Mouse (Mus musculus) neural tube, embryonic 12.5 days (tissue): Measurements from ENCODE around the gene Tnfrsf13c. TPM values are rescaled to one million over a fixed set of nuclear protein-coding genes. Genes with fewer than 3 reads are reported as not detected.
A peak's percentile ranks its signal among the peaks of the same experiment; 100 is the strongest.

Experiments
- ATAC-seq: fragments of 200-750 bp; cut with Nextera tagmentation; 2 replicates; pipeline ENCODE4 v1.8.0; 2017; ENCODE audit warnings: low read depth, mild to moderate bottlenecking, moderate TSS enrichment, moderate library complexity; ENCODE audit not compliant: low FRiP score
- H3K27ac ChIP-seq: fragments of 300-500 bp; sonication (generic); 2 replicates; pipeline ENCODE4 v1.5.1; 2016
- H3K27me3 ChIP-seq: fragments of 300-500 bp; sonication (generic); replicated peaks from 2 replicates; pipeline ENCODE4 v1.6.1; 2016; ENCODE audit warnings: mild to moderate bottlenecking
- H3K36me3 ChIP-seq: fragments of 300-500 bp; sonication (generic); 2 replicates; pipeline ENCODE4 v1.6.1; 2016; ENCODE audit warnings: mild to moderate bottlenecking
- H3K4me1 ChIP-seq: fragments of 300-500 bp; sonication (generic); 2 replicates; pipeline ENCODE4 v1.6.1; 2016
- H3K4me2 ChIP-seq: fragments of 300-500 bp; sonication (generic); replicated peaks from 2 replicates; pipeline ENCODE4 v1.6.1; 2016; ENCODE audit warnings: mild to moderate bottlenecking
- H3K4me3 ChIP-seq: fragments of 300-500 bp; sonication (generic); 2 replicates; pipeline ENCODE4 v1.5.1; 2016
- H3K9ac ChIP-seq: fragments of 300-500 bp; sonication (generic); 2 replicates; pipeline ENCODE4 v1.6.1; 2016; ENCODE audit warnings: mild to moderate bottlenecking
- H3K9me3 ChIP-seq: fragments of 300-500 bp; sonication (generic); 2 replicates; pipeline ENCODE4 v1.6.1; 2016; ENCODE audit warnings: mild to moderate bottlenecking
- WGBS: fragments of 180-500 bp; shearing (Covaris S2); methylation state at CpG from one replicate; pipeline ENCODE4 v1.1.7; 2016; 5-methylcytosine and 5-hydroxymethylcytosine counted together
- polyA plus RNA-seq: library from polyadenylated mRNA; unstranded; fragments of >200 nt; fragmentation: Nextera tagmentation; extraction: Ambion mirVana; gene quantifications from 2 replicates; pipeline ENCODE4 v1.2.1, GENCODE M21; 2016

Tnfrsf13c gene
- polyA plus RNA-seq, result 0.10 and 0.22 TPM in 2 replicates

- 2% methylated on average over 44 of the region's 44 CpGs for WGBS
- H3K27me3 ChIP-seq, result peaks cover 31% of the 10 kb centered on the region; the same call in 1 of the 2 replicates
- H3K4me1 ChIP-seq, result peaks cover 14% of the 10 kb centered on the region
- H3K9ac ChIP-seq, result peak within 1 kb of the TSS; percentile 35
- H3K4me2 ChIP-seq, result peak within 1 kb of the TSS; percentile 72
- H3K27ac ChIP-seq, result no peak within 1 kb of the TSS
- no peaks in the 10 kb centered on the region for H3K36me3 ChIP-seq
- peak within 1 kb of the TSS; percentile 35 for H3K4me3 ChIP-seq
- H3K9me3 ChIP-seq, result no peaks in the 10 kb centered on the region
- ATAC-seq, result peak; percentile 51; the same call in 1 of the 2 replicates
These were observed at the start of gene Tnfrsf13c for GRCm38 (mm10) chr15:82223657-82224601. TSS of gene Tnfrsf13c (minus strand) at chr15:82224369.

DNA sequence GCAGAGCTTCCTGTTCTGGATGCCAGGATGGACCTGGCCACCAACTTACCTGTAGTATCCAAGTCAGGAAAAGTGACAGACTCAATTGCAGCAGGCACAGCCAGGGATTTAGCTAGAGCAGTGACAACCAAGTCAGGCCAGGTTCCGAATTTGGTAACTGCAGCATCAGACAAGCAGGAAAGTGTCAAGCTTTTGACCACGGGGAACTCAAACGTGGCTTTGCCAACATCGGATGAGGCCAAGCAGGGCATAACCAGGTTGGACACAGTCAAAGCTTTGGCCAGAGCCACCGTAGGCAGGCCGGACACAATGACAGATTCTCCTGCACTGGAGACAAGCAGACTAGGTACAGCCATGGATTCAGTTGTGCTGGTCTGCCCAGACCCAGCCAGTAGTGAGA lies 48.1 kb upstream of the Tnfrsf13c start:
- Histone ChIP-seq H3K36me3 (no peaks in the 10 kb centered on the region), H3K4me1 (peaks cover 48% of the 10 kb centered on the region), H3K27me3 (peaks cover 21% of the 10 kb centered on the region), H3K9ac (no peak overlapping the region), H3K9me3 (no peaks in the 10 kb centered on the region), H3K27ac (no peak overlapping the region), H3K4me3 (no peak overlapping the region), H3K4me2 (no peak overlapping the region)
- ATAC-seq, result no peak
- 90% methylated on average over 6 of the region's 6 CpGs for WGBS

DNA sequence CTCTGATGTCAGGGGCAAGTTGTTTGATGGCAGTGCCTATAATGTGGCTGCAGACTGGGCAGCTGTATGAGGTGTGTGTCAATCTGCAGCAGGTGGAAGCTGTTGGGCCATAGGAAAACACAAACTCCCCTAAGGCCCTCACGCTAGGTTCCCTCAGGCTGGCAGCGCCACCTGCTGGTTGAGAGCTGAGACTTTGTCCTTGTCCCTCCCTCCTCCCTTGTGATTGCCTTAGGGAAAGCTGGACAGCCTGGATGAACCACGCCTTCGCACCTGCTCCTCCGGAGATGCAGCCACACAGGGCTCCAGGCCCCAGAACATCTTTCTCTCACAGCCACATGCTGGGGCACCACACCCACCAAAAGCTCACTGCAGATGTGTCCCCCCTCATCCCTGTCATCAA lies 47.0 kb upstream of the Tnfrsf13c start:
- no peak overlapping the region for H3K4me2 ChIP-seq
- 4% methylated on average over 5 of the region's 5 CpGs for WGBS
- H3K4me1 ChIP-seq, result peaks cover 37% of the 10 kb centered on the region
- H3K27ac ChIP-seq, result no peak overlapping the region
- no peak for ATAC-seq
- no peak overlapping the region for H3K9ac ChIP-seq
- no peaks in the 10 kb centered on the region for H3K9me3 ChIP-seq
- peaks cover 21% of the 10 kb centered on the region for H3K27me3 ChIP-seq
- H3K4me3 ChIP-seq, result no peak overlapping the region
- H3K36me3 ChIP-seq, result no peaks in the 10 kb centered on the region

GRCm38 (mm10) chr15:82268783-82269182 lies 44.6 kb upstream of the Tnfrsf13c start:
- Histone ChIP-seq H3K36me3 (no peaks in the 10 kb centered on the region), H3K4me3 (no peak overlapping the region), H3K9ac (no peak overlapping the region), H3K9me3 (no peaks in the 10 kb centered on the region), H3K27ac (no peak overlapping the region), H3K4me2 (0 out of 2 replicates have a peak overlapping the region, but pooled peaks have one; percentile 6), H3K27me3 (peaks cover 16% of the 10 kb centered on the region), H3K4me1 (peaks cover 20% of the 10 kb centered on the region)
- 85% methylated on average over 9 of the region's 9 CpGs for WGBS
- no peak for ATAC-seq

- H3K9me3 ChIP-seq, result no peaks in the 10 kb centered on the region
- H3K9ac ChIP-seq, result 0 out of 2 replicates have a peak overlapping the region, but pooled peaks have one; percentile 6
- no peak for ATAC-seq
- H3K4me1 ChIP-seq, result peaks cover 20% of the 10 kb centered on the region
- H3K4me2 ChIP-seq, result no peak overlapping the region; the same call in 1 of the 2 replicates
- H3K27ac ChIP-seq, result no peak overlapping the region
- WGBS, result 9% methylated on average over 3 of the region's 3 CpGs
- H3K4me3 ChIP-seq, result no peak overlapping the region
- H3K27me3 ChIP-seq, result peaks cover 10% of the 10 kb centered on the region
- no peaks in the 10 kb centered on the region for H3K36me3 ChIP-seq
These were observed 44.0 kb upstream of the Tnfrsf13c start for GRCm38 (mm10) chr15:82268185-82268584.

DNA sequence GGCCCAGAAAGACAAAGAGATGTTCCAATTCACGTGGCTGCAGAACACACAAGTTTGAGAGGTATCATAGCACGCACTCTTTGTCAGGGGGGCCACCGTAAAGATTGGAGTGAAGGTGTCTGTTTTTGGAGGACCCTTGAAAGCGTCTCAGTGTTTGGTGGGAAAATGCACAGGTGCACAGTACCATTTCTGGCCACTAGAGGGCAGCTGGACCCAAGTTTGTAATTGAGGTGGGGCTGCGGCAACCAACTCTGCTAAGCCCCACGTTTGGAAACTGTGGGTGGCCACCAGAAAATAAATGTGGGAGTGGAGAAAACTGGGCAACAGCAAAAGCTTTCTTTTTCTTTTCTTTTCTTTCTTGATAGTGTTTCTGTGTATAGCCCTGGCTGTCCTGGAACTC lies 42.2 kb upstream of the Tnfrsf13c start:
- ATAC-seq, result no peak
- Histone ChIP-seq H3K36me3 (no peaks in the 10 kb centered on the region), H3K27me3 (no peaks in the 10 kb centered on the region), H3K4me3 (no peak overlapping the region), H3K9ac (no peak overlapping the region), H3K9me3 (no peaks in the 10 kb centered on the region), H3K4me1 (peaks cover 20% of the 10 kb centered on the region), H3K27ac (no peak overlapping the region), H3K4me2 (no peak overlapping the region)
- WGBS, result 15% methylated on average over 6 of the region's 6 CpGs

DNA sequence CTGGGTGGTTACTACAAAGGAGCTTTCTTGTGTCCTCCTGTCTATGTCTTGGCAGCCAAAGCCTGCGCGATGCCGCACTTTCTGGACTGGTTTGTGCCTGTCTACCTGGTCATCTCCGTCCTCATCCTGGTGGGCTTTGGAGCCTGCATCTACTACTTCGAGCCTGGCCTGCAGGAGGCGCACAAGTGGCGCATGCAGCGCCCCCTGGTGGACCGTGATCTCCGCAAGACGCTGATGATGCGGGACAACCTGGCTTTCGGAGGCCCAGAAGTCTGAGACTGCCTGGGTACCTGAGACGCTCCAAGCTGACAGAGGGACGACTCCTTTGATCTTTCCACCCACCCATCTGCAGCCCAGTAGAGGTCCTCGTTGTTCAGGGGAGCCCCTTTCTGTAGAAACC lies 35.3 kb upstream of the Tnfrsf13c start:
- 14% methylated on average over 16 of the region's 16 CpGs for WGBS
- peaks cover 21% of the 10 kb centered on the region for H3K4me1 ChIP-seq
- ATAC-seq, result no peak
- H3K27me3 ChIP-seq, result 0 out of 2 replicates have a peak, but pooled peaks cover 4% of the 10 kb centered on the region
- H3K4me2 ChIP-seq, result no peak overlapping the region
- no peak overlapping the region for H3K4me3 ChIP-seq
- H3K9me3 ChIP-seq, result no peaks in the 10 kb centered on the region
- no peak overlapping the region for H3K27ac ChIP-seq
- H3K36me3 ChIP-seq, result no peaks in the 10 kb centered on the region
- H3K9ac ChIP-seq, result no peak overlapping the region

DNA sequence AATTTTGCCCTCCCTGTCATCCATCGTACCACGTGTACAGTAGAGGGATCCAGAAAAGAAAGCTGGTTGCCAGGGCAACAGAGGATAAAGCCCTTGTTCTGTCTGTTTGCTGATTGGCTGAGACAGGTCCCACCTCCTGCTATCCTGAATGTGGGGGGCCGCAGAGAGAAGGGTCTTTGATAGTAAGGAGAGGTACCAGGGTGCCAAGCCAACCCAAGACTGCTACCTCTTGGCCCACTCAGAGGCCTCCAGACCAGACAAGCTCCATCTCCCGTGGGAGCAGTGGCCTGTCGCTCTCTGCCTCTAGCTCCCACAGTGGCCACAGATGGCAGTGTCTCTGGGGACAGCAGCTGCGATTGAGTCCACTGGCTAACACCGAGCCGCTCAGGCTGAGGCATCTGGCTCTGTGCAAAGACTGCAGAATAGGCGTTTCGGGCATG lies 31.8 kb upstream of the Tnfrsf13c start:
- ATAC-seq, result peak; percentile 84
- peak overlapping the region; percentile 31 for H3K4me3 ChIP-seq
- H3K9me3 ChIP-seq, result no peaks in the 10 kb centered on the region
- H3K4me2 ChIP-seq, result peak overlapping the region; percentile 54
- no peaks in the 10 kb centered on the region for H3K36me3 ChIP-seq
- peaks cover 21% of the 10 kb centered on the region for H3K4me1 ChIP-seq
- H3K9ac ChIP-seq, result peak overlapping the region; percentile 52
- 13% methylated on average over 10 of the region's 10 CpGs for WGBS
- 0 out of 2 replicates have a peak, but pooled peaks cover 4% of the 10 kb centered on the region for H3K27me3 ChIP-seq
- H3K27ac ChIP-seq, result peak overlapping the region; percentile 54; the same call in 1 of the 2 replicates

GRCm38 (mm10) chr15:82255248-82255647 lies 31.1 kb upstream of the Tnfrsf13c start:
- 43% methylated on average over 4 of the region's 4 CpGs for WGBS
- ATAC-seq, result 0 out of 2 replicates have a peak, but pooled peaks have one; percentile 7
- Histone ChIP-seq H3K9me3 (no peaks in the 10 kb centered on the region), H3K4me2 (peak overlapping the region; percentile 54; the same call in 1 of the 2 replicates), H3K9ac (no peak overlapping the region), H3K36me3 (no peaks in the 10 kb centered on the region), H3K4me3 (no peak overlapping the region), H3K27me3 (0 out of 2 replicates have a peak, but pooled peaks cover under 1% of the 10 kb centered on the region), H3K27ac (no peak overlapping the region), H3K4me1 (peaks cover 21% of the 10 kb centered on the region)

- no peak within 1 kb of the TSS for H3K4me2 ChIP-seq
- no peaks in the 10 kb centered on the region for H3K27me3 ChIP-seq
- H3K4me1 ChIP-seq, result peaks cover 21% of the 10 kb centered on the region
- ATAC-seq, result no peak
- no peak within 1 kb of the TSS for H3K9ac ChIP-seq
- no peak within 1 kb of the TSS for H3K4me3 ChIP-seq
- H3K36me3 ChIP-seq, result no peaks in the 10 kb centered on the region
- no peak within 1 kb of the TSS for H3K27ac ChIP-seq
- 88% methylated on average over 6 of the region's 6 CpGs for WGBS
- H3K9me3 ChIP-seq, result no peaks in the 10 kb centered on the region
These were observed 27.9 kb upstream of the Tnfrsf13c start, which contains the start of gene 1500009C09Rik for GRCm38 (mm10) chr15:82252097-82252496. TSS of gene 1500009C09Rik (plus strand) at chr15:82252397.

GRCm38 (mm10) chr15:82251579-82251978 lies 27.4 kb upstream of the Tnfrsf13c start:
- WGBS, result 99% methylated on average over 3 of the region's 3 CpGs

DNA sequence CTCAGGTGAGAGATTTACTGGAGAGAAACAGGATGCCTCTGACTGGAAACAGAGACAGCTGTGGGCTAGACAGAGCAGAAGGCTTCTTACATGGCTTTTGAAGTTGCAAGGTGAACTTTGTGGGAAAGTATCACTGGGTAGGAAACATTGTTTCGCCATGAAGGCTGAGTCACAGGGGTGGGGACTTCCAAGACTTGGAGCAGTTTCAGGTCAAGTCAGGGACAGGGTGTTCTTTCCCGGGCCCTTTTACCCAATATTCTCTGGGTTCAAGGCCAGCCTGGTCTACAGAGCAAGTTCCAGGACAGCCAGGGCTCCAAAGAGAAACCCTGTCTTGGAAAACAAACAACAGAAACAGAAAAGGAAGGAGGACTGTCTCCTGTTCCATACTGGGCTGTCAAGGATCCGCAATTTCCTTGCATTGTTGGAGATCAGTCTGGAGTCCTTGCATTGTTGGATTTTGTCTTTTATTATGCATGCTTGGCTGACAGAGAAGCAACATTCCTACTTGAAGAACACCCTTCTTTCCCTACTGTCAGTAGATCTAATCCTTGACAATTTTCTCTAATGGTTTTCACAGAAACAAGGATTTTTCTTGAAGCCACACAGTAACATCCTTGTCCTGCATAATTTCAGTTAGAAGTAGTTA lies 23.1 kb upstream of the Tnfrsf13c start:
- H3K9ac ChIP-seq, result no peak overlapping the region
- no peaks in the 10 kb centered on the region for H3K9me3 ChIP-seq
- H3K4me2 ChIP-seq, result no peak overlapping the region
- no peaks in the 10 kb centered on the region for H3K36me3 ChIP-seq
- H3K27me3 ChIP-seq, result no peaks in the 10 kb centered on the region
- H3K4me1 ChIP-seq, result no peaks in the 10 kb centered on the region
- WGBS, result 83% methylated on average over 3 of the region's 3 CpGs
- no peak overlapping the region for H3K4me3 ChIP-seq
- no peak overlapping the region for H3K27ac ChIP-seq
- no peak for ATAC-seq

More at GRCm38 (mm10) chr15:82251579-82251978, 27.4 kb upstream of the Tnfrsf13c start:
- H3K27me3 ChIP-seq, result no peaks in the 10 kb centered on the region
- peaks cover 17% of the 10 kb centered on the region for H3K4me1 ChIP-seq
- ATAC-seq, result no peak
- no peak overlapping the region for H3K27ac ChIP-seq
- H3K9me3 ChIP-seq, result no peaks in the 10 kb centered on the region
- no peak overlapping the region for H3K4me3 ChIP-seq
- H3K4me2 ChIP-seq, result no peak overlapping the region
- H3K9ac ChIP-seq, result no peak overlapping the region
- no peaks in the 10 kb centered on the region for H3K36me3 ChIP-seq
